Mouse (Mus musculus) gastrocnemius, adult 2 months (tissue): ENCODE results near the gene Pglyrp1. TPM values are rescaled to one million over a fixed set of nuclear protein-coding genes. Genes with fewer than 3 reads are reported as not detected.
"Not testable (repeated sequence)": the region's sequence is repeated elsewhere in the genome, so short reads cannot be mapped to it uniquely, and the experiment has no call there.

Experiments used
- DNase-seq: peaks from one replicate; pipeline ENCODE4 v3.0.0; 2022
- H3K27ac ChIP-seq: fragments of 200-600 bp; 2 replicates; pipeline ENCODE4 v1.8.1; 2022; ENCODE audit warnings: mild to moderate bottlenecking
- H3K4me3 ChIP-seq: fragments of 200-600 bp; 2 replicates; pipeline ENCODE4 v1.8.1; 2022; ENCODE audit warnings: mild to moderate bottlenecking, moderate library complexity
- CTCF ChIP-seq: fragments of 200-600 bp; IDR thresholded peaks from 2 replicates; pipeline ENCODE4 v1.8.1; 2022; ENCODE audit warnings: antibody characterized with exemption, mild to moderate bottlenecking, moderate library complexity
- intact Hi-C: fragments of 180-260 bp; cut with DNase I; formaldehyde crosslinking; loops from one replicate; pipeline ENCODE4 v1.15.1; 2025
- long read RNA-seq, 2 experiments: library from polyadenylated mRNA; stranded (forward); transcript quantifications; one replicate each; pipeline ENCODE4 v2.0.0; 2021
- total RNA-seq, 2 experiments: library from RNA; stranded (reverse); gene quantifications; 2 replicates each; pipeline ENCODE4 v1.2.3; 2021

Gene Pglyrp1
- total RNA-seq: not detected
- long read RNA-seq, experiment 1: 0 reads
- long read RNA-seq, experiment 2: 0 reads

GRCm38 (mm10) chr7:18871031-18871430 is at the start of gene Pglyrp1:
TSS of gene Pglyrp1 (plus strand) at chr7:18871331.
- H3K4me3 ChIP-seq, intact Hi-C loops, DNase-seq, H3K27ac ChIP-seq: not testable (repeated sequence)

- intact Hi-C loops: no loop called here
- Histone ChIP-seq H3K27ac (no peak within 1 kb of the TSS), H3K4me3 (no peak within 1 kb of the TSS)
- no peak for TF ChIP-seq CTCF
- no peak for DNase-seq
These were observed 49.6 kb upstream of the Pglyrp1 start, which contains the start of gene Psg17 for GRCm38 (mm10) chr7:18821507-18821906. TSS of gene Psg17 (minus strand) at chr7:18821607.

- intact Hi-C loops: loop anchor here (2.0 kb wide), 1 partner anchor 45 kb away; no protein-coding TSS in a partner anchor
- DNase-seq: no peak
- no peak for TF ChIP-seq CTCF
- H3K4me3 ChIP-seq: no peak overlapping the region
- H3K27ac ChIP-seq: no peak overlapping the region
These were observed 43.2 kb upstream of the Pglyrp1 start for GRCm38 (mm10) chr7:18827792-18828546.

GRCm38 (mm10) chr7:18828592-18828991 is 42.5 kb upstream of the Pglyrp1 start:
- no peak for DNase-seq
- intact Hi-C loops: loop anchor here (2.0 kb wide), 1 partner anchor 44 kb away; no protein-coding TSS in a partner anchor
- Histone ChIP-seq H3K27ac (no peak overlapping the region), H3K4me3 (no peak overlapping the region)
- TF ChIP-seq CTCF: peak; percentile 63

DNA sequence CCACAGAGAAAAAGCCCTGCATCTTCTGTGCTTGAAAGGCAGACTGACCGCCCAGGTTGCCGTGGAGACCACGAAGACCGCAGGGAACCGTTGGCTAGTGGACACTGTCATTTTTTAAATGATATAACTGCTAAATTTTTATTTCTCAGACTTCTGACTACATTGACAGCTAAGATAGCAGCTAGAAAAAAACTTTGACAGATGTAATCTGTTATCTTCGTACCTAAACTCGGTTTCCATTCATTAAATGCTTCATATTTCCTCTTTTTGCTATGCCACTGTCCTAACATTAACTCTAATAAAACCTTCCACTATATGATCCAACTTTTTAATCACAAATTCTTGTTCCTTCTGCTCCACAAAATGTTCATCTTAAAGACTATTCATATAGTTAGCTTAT is 41.6 kb upstream of the Pglyrp1 start:
- intact Hi-C loops: loop anchor here (2.0 kb wide), 1 partner anchor 43 kb away; no protein-coding TSS in a partner anchor
- DNase-seq: no peak
- no peak overlapping the region for H3K27ac ChIP-seq
- no peak for TF ChIP-seq CTCF
- no peak overlapping the region for H3K4me3 ChIP-seq

DNA sequence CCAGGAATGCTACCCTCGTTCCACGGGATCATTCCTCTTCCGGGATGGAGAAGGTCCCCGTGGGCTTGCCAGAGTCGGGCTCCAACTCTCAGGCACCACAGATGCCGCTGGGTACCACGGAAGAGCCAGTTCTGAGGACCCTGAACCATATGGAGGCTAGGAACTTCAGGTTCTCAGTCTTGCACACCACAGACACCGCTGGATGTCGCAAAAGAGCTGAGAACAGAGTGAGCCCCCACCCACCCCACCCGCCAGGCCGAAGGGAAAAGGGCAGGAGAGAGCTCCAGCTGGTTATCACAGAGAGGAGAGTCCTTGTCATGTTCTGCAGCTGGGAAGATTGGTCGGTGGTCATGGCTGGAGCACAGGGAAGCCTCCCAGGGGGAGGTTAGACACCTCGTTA is 38.8 kb upstream of the Pglyrp1 start:
- intact Hi-C loops: no loop called here
- Histone ChIP-seq H3K4me3 (no peak overlapping the region), H3K27ac (no peak overlapping the region)
- TF ChIP-seq CTCF: peak; percentile 45; the same call in 1 of the 2 replicates
- DNase-seq: no peak

DNA sequence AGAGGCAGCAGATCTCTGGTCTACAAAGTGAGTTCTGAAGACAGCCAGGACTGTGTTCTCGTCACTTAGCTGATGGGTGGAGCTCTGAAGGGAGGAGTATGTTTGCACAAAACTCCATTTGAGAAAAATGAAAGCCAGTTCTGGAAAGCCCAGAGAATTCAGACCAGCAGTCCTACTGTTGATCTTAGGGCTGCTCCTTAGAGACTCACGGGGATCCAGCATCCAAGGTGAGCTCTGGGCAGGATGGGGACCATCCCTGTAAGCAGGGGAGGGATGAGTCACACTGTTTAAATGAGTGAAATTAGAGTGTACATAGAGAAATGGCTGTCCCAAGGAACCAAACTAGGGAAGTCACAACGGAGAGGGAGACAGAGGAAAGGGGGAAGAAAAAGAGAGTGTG is 31.3 kb upstream of the Pglyrp1 start, which contains the start of gene Mill2:
Mill2 (plus strand) TSS at position 102 of the 400 bp plus-strand sequence.
- peak within 1 kb of the TSS; percentile 92 for H3K27ac ChIP-seq
- peak; percentile 26 for DNase-seq
- intact Hi-C loops: no loop called here

GRCm38 (mm10) chr7:18840386-18841173 is 30.6 kb upstream of the Pglyrp1 start:
- no peak for TF ChIP-seq CTCF
- H3K27ac ChIP-seq: peak overlapping the region; percentile 92
- intact Hi-C loops: no loop called here
- H3K4me3 ChIP-seq: peak overlapping the region; percentile 79
- DNase-seq: peak; percentile 64

More for the DNA sequence above, 31.3 kb upstream of the Pglyrp1 start, which contains the start of gene Mill2:
- H3K4me3 ChIP-seq: peak within 1 kb of the TSS; percentile 79
- TF ChIP-seq CTCF: no peak

- TF ChIP-seq CTCF: no peak
- H3K4me3 ChIP-seq: peak overlapping the region; percentile 79
- H3K27ac ChIP-seq: peak overlapping the region; percentile 92
- intact Hi-C loops: no loop called here
- no peak for DNase-seq
These were observed 30.0 kb upstream of the Pglyrp1 start for GRCm38 (mm10) chr7:18841174-18841567.

- H3K4me3 ChIP-seq: no peak overlapping the region
- no peak for TF ChIP-seq CTCF
- intact Hi-C loops: no loop called here
- H3K27ac ChIP-seq: no peak overlapping the region
- DNase-seq: peak; percentile 31
These were observed 26.3 kb upstream of the Pglyrp1 start for GRCm38 (mm10) chr7:18844811-18845210.

GRCm38 (mm10) chr7:18848395-18848794 is 22.7 kb upstream of the Pglyrp1 start:
- no peak overlapping the region for H3K27ac ChIP-seq
- intact Hi-C loops: no loop called here
- no peak overlapping the region for H3K4me3 ChIP-seq
- no peak for DNase-seq
- no peak for TF ChIP-seq CTCF

DNA sequence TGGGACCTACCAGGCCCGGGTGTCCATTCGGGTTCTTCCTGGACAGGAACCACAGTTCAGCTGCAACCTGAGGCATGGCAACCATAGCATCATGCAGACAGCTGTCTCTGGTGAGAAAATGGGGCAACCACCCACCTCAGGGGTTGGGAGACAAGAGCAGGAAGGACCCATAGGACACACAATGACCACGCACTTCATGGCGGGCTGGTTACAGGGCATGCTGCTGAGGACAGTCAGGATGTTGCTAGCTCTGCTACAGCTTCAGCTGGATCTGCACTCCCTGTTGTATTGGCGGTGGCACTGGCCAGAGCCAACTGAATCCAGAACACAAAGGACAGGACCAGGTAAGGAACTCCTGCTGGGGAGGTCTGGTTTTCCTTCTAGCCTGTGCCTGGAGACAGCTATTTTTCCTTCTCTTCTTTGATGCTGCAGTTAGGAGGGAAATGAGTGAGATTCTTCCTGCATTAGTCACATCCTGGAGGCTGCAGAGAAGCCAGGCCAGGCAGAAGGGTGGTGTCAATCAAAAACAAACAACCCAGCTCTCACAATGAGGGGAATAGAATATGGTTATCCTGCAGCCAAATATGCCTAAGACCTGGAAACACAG is 12.7 kb upstream of the Pglyrp1 start:
- H3K4me3 ChIP-seq: no peak overlapping the region
- intact Hi-C loops: no loop called here
- peak overlapping the region; percentile 74 for H3K27ac ChIP-seq
- DNase-seq: no peak
- no peak for TF ChIP-seq CTCF
